Mouse (Mus musculus) kidney, adult 8-10 months (tissue): ENCODE results near the gene Echdc3.

Source experiments
- DNase-seq, 2 experiments: peaks; one replicate each; pipeline ENCODE4 v3.0.0; 2022

Gene Echdc3

GRCm38 (mm10) chr2:6220141-6220805 lies 7.4 kb upstream of the Echdc3 start:
- DNase-seq: peak; percentile 62 to 85

DNA sequence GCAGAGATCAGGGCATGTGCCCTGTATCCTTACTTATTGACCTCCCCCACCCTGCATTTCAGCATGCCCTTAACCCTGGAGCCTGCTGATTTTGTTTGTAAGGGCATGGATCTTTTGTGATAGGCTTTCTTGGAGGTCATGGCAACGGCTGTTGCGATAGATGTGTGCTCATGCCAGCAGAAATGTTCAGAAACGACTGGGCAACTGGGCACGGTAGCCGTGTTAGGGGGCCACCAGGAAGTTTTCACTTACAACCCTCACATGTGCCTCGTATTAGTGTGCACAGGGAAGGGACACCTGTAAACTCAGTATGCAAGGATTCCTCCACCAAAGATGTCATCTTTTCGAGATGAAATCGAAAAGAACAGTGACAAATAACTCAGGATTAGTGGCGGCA lies 508 bp downstream of the Echdc3 start:
- no peak for DNase-seq

DNA sequence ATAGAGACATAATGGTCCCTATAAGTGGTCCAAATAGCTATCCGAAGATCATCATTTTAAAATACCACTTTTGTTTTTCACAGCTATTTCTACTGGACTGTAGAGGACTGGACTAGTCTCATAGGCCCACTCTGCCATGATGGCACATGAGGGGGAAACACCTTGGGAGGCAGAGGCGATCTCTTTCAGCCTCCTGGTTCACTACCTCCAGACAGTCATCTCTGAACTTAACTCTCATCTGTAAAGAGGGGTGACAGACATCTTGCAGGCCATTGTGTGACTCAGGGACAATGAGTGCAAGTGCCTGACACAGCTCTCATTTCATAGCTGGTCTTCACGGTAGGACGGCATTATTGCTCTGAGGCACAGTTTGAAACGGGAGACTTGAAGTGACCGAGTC lies 2.0 kb downstream of the Echdc3 start:
- no peak for DNase-seq

DNA sequence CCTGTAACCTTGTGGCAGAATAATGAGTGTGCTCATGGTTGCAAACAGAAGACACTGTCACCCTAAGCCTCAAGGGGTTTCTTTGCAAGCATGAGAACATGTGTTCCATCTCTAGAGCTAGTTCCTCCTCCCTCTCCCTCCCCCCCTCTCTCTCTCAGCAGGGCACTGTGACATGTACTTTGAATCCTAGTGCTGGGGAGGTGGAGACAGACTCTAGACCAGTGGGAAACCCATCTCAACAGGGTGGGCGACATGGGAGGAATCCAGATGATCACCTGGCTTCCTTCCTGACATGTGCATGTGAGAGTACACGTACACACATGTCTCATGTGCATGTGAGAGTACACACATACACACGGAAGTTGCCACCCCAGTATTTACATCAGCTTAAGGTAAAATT lies 3.1 kb downstream of the Echdc3 start:
- DNase-seq: no peak

GRCm38 (mm10) chr2:6209116-6209515 lies 3.7 kb downstream of the Echdc3 start:
- no peak for DNase-seq

DNA sequence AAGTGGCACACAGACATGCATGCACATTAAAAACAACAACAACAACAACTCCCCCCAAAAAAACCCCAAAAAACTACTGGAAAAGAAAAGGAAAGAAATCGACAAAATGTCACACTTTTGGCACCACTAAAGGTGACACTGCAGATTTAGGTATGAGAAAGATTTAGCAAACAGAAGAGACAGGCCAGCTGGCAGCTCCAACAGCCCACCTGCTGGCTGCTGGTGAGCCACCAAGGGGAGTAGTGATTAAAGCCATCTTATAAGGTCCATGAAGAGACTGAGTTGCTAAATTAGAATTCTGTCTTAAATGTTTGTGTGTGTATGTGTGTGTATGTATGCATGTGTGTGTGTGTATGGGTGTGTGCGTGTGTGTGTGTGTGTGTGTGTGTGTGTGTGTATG lies 5.1 kb downstream of the Echdc3 start:
- no peak for DNase-seq

- no peak for DNase-seq
Measured at GRCm38 (mm10) chr2:6196363-6196973, 16.4 kb downstream of the Echdc3 start.

- DNase-seq: no peak
Measured at GRCm38 (mm10) chr2:6195468-6196239, 17.2 kb downstream of the Echdc3 start.

- no peak for DNase-seq
Measured at GRCm38 (mm10) chr2:6194497-6194896, 18.3 kb downstream of the Echdc3 start.

GRCm38 (mm10) chr2:6193591-6193973 lies 19.3 kb downstream of the Echdc3 start:
- DNase-seq: no peak

GRCm38 (mm10) chr2:6192820-6193590 lies 19.8 kb downstream of the Echdc3 start:
- peak; percentile 44 to 70 for DNase-seq

DNA sequence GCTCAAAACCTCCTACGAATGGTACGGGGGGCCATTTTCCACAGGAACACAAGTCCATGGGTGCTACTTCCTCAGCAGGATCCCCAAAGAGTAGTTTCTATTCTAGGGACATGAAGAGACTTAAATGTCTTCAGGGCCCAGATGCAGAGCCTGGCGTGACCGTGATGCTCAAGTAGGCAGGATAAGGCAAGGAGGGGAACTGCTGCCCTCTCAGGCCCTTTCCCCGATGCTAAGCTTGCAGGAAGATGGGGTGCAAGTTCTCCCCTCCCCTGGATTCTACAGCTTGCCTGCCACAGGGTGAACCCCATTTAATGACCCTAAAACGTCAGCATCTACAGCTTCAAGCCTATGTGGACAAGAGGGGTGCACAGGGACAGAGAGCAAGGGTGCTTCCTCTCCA lies 22.8 kb downstream of the Echdc3 start:
- no peak for DNase-seq

- DNase-seq: no peak
Measured at GRCm38 (mm10) chr2:6189675-6189998, 23.2 kb downstream of the Echdc3 start.

- DNase-seq: no peak
Measured at GRCm38 (mm10) chr2:6188891-6189674, 23.8 kb downstream of the Echdc3 start.

DNA sequence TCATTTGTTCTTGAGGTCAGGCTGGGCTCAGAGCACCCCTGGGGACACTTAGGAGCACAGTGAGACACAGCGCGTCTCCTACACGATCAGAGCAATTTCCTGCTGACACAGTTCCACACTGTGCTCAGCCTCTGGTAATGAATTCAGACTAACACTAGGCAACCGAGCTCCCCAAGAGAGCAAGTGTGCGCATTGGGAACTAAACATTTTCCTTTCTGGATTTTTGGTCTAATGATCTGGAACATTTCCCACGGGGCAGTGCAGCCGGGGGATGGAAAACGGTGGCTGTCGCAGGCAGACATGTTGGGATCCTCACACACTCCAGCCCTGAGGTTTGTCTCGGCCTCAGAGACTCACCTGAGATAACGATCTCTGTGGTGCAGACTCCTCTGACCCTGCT lies 25.4 kb downstream of the Echdc3 start:
- DNase-seq: no peak

DNA sequence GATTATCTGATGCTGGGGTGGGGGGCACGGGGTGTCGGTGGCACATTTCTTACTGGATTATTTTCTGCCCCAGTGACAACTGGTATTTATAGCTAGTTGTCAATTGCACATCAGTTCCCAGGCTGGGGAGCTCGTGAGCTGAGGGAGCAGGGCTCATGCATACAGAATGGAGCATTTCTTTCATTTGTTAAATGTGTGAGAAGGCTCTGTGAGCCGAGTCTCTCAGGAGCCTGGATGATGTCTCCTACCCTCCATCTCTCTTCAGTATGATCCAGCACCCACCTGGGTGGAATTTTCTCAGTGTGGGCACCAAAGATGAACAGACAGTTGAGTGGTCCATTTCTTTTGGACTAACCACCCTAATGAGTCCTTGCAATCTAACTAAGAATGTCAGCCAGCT lies 25.9 kb downstream of the Echdc3 start:
- DNase-seq: no peak

- no peak for DNase-seq
Measured at GRCm38 (mm10) chr2:6179749-6180117, 33.1 kb downstream of the Echdc3 start.

DNA sequence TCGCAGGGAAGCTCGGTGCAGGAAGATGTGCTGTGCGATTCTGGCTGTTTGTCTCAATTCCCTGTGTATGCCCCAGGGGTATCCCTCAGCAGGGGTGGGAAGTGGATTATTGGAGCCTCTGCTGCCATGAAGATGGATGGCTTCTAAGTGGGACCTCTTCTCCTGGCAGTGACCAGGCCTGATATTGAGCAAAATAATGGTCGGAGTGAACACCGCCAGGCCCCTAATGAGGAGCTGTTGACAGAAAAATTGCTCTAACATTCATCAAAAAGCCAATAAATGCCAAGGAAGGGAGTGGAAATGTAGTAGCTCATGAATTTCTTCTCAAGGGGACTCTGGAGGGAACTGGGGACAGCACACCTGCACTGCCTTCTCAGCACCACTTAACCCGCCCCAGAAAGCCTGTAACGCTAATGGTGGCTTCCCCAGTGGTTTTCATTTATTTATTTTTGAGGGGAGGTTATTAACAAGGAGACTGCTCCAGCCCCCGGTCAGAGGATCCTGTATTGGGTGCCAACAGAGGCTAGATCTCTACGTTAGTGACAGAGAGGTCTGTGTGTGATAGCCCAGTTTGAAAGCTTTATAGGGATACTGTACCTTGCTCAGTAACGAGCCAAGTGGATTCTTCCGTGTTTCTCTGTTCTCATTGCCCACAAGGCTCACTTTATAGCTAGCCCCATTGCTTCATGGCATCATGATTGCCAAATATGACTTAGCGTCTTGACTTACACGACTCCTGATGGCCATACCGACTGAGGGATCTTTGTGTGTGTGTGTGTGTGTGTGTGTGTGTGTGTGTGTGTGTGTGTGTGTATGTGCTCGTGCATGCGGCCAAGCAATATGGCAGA lies 33.7 kb downstream of the Echdc3 start:
- DNase-seq: no peak

DNA sequence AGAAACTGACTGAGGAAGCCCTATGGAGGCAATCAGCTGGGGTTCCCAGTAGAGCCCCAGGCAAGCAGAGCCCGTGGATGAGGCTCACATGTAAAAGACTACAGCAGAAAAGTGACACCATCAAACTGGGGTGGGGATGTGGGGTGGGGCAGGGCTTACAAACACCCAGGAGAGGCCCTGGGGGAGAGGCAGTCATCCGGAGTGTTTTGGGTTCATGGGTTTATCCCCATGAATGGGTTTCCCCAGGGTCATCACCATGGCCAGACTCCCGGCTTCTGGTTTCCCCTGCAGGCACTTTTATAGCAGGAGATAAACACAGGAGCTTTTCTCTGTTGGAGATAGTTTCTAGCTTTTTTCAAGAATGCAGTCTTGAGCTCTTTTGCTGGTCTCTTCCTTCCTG lies 39.8 kb downstream of the Echdc3 start:
- DNase-seq: no peak

DNA sequence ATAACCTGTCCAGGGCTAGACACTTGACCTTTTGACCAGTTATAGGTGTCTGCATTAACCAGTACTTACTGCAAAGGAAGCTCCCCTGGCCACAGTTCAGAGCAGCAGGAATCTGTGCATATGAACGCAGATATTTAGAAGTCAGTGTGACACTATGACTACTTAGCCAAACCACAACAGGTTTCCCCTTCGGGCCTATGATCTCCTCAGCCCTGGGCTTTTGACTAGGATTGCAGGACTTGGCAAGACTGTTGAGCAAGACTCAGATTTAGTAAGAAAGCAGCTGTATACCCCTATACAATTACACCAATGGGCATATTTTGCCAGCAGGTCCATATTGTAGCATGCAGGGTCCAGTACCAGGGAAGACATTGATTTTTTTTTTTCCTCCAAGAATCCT lies 44.3 kb downstream of the Echdc3 start:
- DNase-seq: no peak

GRCm38 (mm10) chr2:6167843-6168558 lies 44.8 kb downstream of the Echdc3 start:
- peak; percentile 56 to 82 for DNase-seq
